Mouse (Mus musculus): ENCODE results near the gene Olfr1385. TPM values are rescaled to one million over a fixed set of nuclear protein-coding genes. Genes with fewer than 3 reads are reported as not detected.
"Not testable (repeated sequence)": the region's sequence is repeated elsewhere in the genome, so short reads cannot be mapped to it uniquely, and the experiment has no call there.

Olfr1385 gene
- polyA plus RNA-seq (2012) = not detected in 2 replicates

- not testable (repeated sequence) for H3K4me3 ChIP-seq (replicated peaks); H3K4me1 ChIP-seq (ENCODE audit: control insufficient read depth); H3K27me3 ChIP-seq (ENCODE audit: control insufficient read depth); H3K9me3 ChIP-seq (ENCODE audit: control insufficient read depth, low read length); H3K36me3 ChIP-seq (ENCODE audit: control insufficient read depth)
Observed at GRCm38 (mm10) chr11:49488770-49489169, at the start of gene Olfr1385. Gene Olfr1385, plus strand, starts transcription at chr11:49489070.

GRCm38 (mm10) chr11:49455043-49455442 lies 33.8 kb upstream of the Olfr1385 start, which contains the start of gene Olfr1387:
Gene Olfr1387, plus strand, starts transcription at chr11:49455343.
- Histone ChIP-seq H3K4me1 (ENCODE audit: control insufficient read depth) (no peaks in the 10 kb centered on the region), H3K4me3 (replicated peaks) (no peak within 1 kb of the TSS), H3K36me3 (ENCODE audit: control insufficient read depth) (no peaks in the 10 kb centered on the region), H3K9me3 (ENCODE audit: control insufficient read depth, low read length) (peaks cover 2% of the 10 kb centered on the region; the same call in 1 of the 2 replicates), H3K27me3 (ENCODE audit: control insufficient read depth) (no peaks in the 10 kb centered on the region)
- TF ChIP-seq GATA1 (IDR thresholded peaks at IDR 0.05; ENCODE audit: low read length) = no peak
- TF ChIP-seq TAL1 (IDR thresholded peaks at IDR 0.05; ENCODE audit: low read length) = no peak

GRCm38 (mm10) chr11:49464746-49465145 lies 24.1 kb upstream of the Olfr1385 start, which contains the start of gene Olfr1386:
Gene Olfr1386, plus strand, starts transcription at chr11:49465046.
- not testable (repeated sequence) for H3K36me3 ChIP-seq (ENCODE audit: control insufficient read depth); H3K4me1 ChIP-seq (ENCODE audit: control insufficient read depth); H3K27me3 ChIP-seq (ENCODE audit: control insufficient read depth); H3K4me3 ChIP-seq (replicated peaks); H3K9me3 ChIP-seq (ENCODE audit: control insufficient read depth, low read length)

DNA sequence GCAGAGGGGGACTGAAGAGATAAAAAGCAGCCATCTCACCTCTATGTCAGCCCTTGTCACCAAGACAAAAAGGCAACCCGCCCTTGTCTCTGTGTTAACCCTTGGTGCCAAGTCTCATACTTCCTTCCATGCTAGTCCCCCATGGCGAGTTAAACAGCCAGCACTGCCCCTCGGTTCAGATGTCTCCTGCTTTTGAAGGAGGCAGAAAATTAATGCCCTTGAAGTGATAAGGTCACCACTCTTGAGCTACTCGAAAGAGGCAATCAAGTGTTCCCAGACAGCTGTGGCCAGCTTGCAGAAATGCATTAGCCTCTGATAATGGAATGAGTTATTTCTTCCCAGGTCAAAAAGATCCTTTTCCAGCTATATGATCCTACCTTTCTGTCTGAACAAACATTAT lies 2.9 kb upstream of the Olfr1385 start:
- no peaks in the 10 kb centered on the region for H3K4me1 ChIP-seq (ENCODE audit: control insufficient read depth)
- H3K9me3 ChIP-seq (ENCODE audit: control insufficient read depth, low read length) = no peaks in the 10 kb centered on the region
- no peak for TF ChIP-seq GATA1 (IDR thresholded peaks at IDR 0.05; ENCODE audit: low read length)
- no peak for TF ChIP-seq TAL1 (IDR thresholded peaks at IDR 0.05; ENCODE audit: low read length)
- H3K27me3 ChIP-seq (ENCODE audit: control insufficient read depth) = no peaks in the 10 kb centered on the region
- H3K36me3 ChIP-seq (ENCODE audit: control insufficient read depth) = no peaks in the 10 kb centered on the region
- H3K4me3 ChIP-seq (replicated peaks) = no peak overlapping the region

- Histone ChIP-seq H3K4me1 (ENCODE audit: control insufficient read depth) (no peaks in the 10 kb centered on the region), H3K27me3 (ENCODE audit: control insufficient read depth) (no peaks in the 10 kb centered on the region), H3K9me3 (ENCODE audit: control insufficient read depth, low read length) (no peaks in the 10 kb centered on the region), H3K36me3 (ENCODE audit: control insufficient read depth) (no peaks in the 10 kb centered on the region), H3K4me3 (replicated peaks) (no peak overlapping the region)
- TF ChIP-seq GATA1 (IDR thresholded peaks at IDR 0.05; ENCODE audit: low read length) (no peak), TAL1 (IDR thresholded peaks at IDR 0.05; ENCODE audit: low read length) (no peak)
Observed at GRCm38 (mm10) chr11:49518086-49518485, 29.2 kb downstream of the Olfr1385 start.

GRCm38 (mm10) chr11:49519348-49519747 lies 30.5 kb downstream of the Olfr1385 start, which contains the start of gene Olfr1383:
Gene Olfr1383, plus strand, starts transcription at chr11:49519648.
- TF ChIP-seq TAL1 (IDR thresholded peaks at IDR 0.05; ENCODE audit: low read length) = no peak
- TF ChIP-seq GATA1 (IDR thresholded peaks at IDR 0.05; ENCODE audit: low read length) = no peak
- Histone ChIP-seq H3K27me3 (ENCODE audit: control insufficient read depth) (no peaks in the 10 kb centered on the region), H3K36me3 (ENCODE audit: control insufficient read depth) (no peaks in the 10 kb centered on the region), H3K9me3 (ENCODE audit: control insufficient read depth, low read length) (no peaks in the 10 kb centered on the region), H3K4me1 (ENCODE audit: control insufficient read depth) (no peaks in the 10 kb centered on the region), H3K4me3 (replicated peaks) (no peak within 1 kb of the TSS)

GRCm38 (mm10) chr11:49527947-49528346 lies 39.1 kb downstream of the Olfr1385 start, which contains the start of gene Olfr1382:
Gene Olfr1382, plus strand, starts transcription at chr11:49528247.
- H3K4me1 ChIP-seq (ENCODE audit: control insufficient read depth) = no peaks in the 10 kb centered on the region
- no peaks in the 10 kb centered on the region for H3K9me3 ChIP-seq (ENCODE audit: control insufficient read depth, low read length)
- no peaks in the 10 kb centered on the region for H3K36me3 ChIP-seq (ENCODE audit: control insufficient read depth)
- H3K4me3 ChIP-seq (replicated peaks) = no peak within 1 kb of the TSS
- no peaks in the 10 kb centered on the region for H3K27me3 ChIP-seq (ENCODE audit: control insufficient read depth)
- no peak for TF ChIP-seq TAL1 (IDR thresholded peaks at IDR 0.05; ENCODE audit: low read length)
- no peak for TF ChIP-seq GATA1 (IDR thresholded peaks at IDR 0.05; ENCODE audit: low read length)

DNA sequence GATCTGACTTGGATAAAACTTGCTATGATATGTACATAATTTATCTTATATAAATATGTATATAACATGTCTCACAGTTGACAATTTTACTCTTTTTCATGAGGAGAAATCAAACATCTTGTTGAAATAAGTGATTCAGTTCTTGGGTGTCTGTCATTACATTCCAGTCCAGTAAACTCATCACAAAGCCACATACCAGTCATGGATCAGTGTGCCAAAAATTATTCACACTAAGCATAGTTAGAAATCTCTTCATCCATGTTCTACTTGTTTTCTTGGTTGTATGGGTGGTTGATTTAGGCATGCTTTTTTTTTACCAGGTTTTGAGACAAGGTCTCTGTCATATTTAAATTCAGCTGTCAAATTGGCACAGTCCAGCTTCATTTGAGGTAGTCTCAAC lies 43.9 kb downstream of the Olfr1385 start:
- Histone ChIP-seq H3K9me3 (ENCODE audit: control insufficient read depth, low read length) (no peaks in the 10 kb centered on the region), H3K36me3 (ENCODE audit: control insufficient read depth) (no peaks in the 10 kb centered on the region), H3K4me3 (replicated peaks) (no peak overlapping the region), H3K4me1 (ENCODE audit: control insufficient read depth) (no peaks in the 10 kb centered on the region), H3K27me3 (ENCODE audit: control insufficient read depth) (no peaks in the 10 kb centered on the region)
- TF ChIP-seq GATA1 (IDR thresholded peaks at IDR 0.05; ENCODE audit: low read length) (no peak), TAL1 (IDR thresholded peaks at IDR 0.05; ENCODE audit: low read length) (no peak)

GRCm38 (mm10) chr11:49536631-49537030 lies 47.8 kb downstream of the Olfr1385 start:
- H3K9me3 ChIP-seq (ENCODE audit: control insufficient read depth, low read length); H3K4me1 ChIP-seq (ENCODE audit: control insufficient read depth); H3K27me3 ChIP-seq (ENCODE audit: control insufficient read depth); H3K4me3 ChIP-seq (replicated peaks); H3K36me3 ChIP-seq (ENCODE audit: control insufficient read depth): not testable (repeated sequence)

DNA sequence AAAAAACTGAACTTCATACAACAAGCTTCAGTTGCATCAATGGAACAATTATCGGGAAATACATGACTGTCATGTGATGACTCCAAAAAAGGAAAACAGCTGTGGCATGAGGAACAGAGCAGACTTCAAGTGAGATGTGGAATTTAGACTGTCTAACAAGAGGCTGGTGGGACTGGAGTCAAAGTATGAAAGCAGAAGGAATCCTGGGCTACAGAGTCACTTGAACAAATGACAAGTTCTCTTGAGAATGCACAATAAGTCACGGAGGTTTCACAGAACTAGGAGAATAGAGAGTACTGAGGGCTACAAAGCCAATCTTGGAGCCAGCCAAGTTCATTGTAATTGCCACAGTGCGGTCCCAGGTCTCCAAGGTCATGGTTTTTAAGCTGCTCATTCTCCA lies 54.3 kb downstream of the Olfr1385 start, which contains the start of gene Olfr1381:
TSS of gene Olfr1381 (plus strand) at position 301 of the 400 bp plus-strand sequence.
- not testable (repeated sequence) for H3K4me3 ChIP-seq (replicated peaks); H3K9me3 ChIP-seq (ENCODE audit: control insufficient read depth, low read length); H3K27me3 ChIP-seq (ENCODE audit: control insufficient read depth); H3K36me3 ChIP-seq (ENCODE audit: control insufficient read depth); H3K4me1 ChIP-seq (ENCODE audit: control insufficient read depth)

Other genes starting within 250 kb of the Olfr1385 start
- 6.7 and 7.3 TPM in 2 replicates for gene Mgat1, start 244.9 kb upstream of the Olfr1385 start, polyA plus RNA-seq (2012)
- gene Olfr1393, start 210.8 kb upstream of the Olfr1385 start, polyA plus RNA-seq (2012) = not detected in 2 replicates
- 0.01 TPM in 1 of 2 replicates, not detected in the other for gene Olfr1392, start 203.8 kb upstream of the Olfr1385 start, polyA plus RNA-seq (2012)
- gene Olfr10, start 184.3 kb upstream of the Olfr1385 start, polyA plus RNA-seq (2012) = not detected in 2 replicates
- not detected in 2 replicates for gene Olfr1391, start 166.3 kb upstream of the Olfr1385 start, polyA plus RNA-seq (2012)
- gene Olfr1390, start 153.9 kb upstream of the Olfr1385 start, polyA plus RNA-seq (2012) = not detected in 2 replicates
- gene Olfr1389, start 66.0 kb upstream of the Olfr1385 start, polyA plus RNA-seq (2012) = not detected in 2 replicates
- not detected in 2 replicates for gene Olfr1388, start 52.4 kb upstream of the Olfr1385 start, polyA plus RNA-seq (2012)
- gene Olfr1387, start 33.7 kb upstream of the Olfr1385 start, polyA plus RNA-seq (2012) = not detected in 2 replicates
- not detected in 2 replicates for gene Olfr1386, start 24.0 kb upstream of the Olfr1385 start, polyA plus RNA-seq (2012)
- gene Olfr1384, start 17.7 kb downstream of the Olfr1385 start, polyA plus RNA-seq (2012) = not detected in 2 replicates
- 0.01 TPM in 1 of 2 replicates, not detected in the other for gene Olfr1383, start 30.6 kb downstream of the Olfr1385 start, polyA plus RNA-seq (2012)
- gene Olfr1382, start 39.2 kb downstream of the Olfr1385 start, polyA plus RNA-seq (2012) = not detected in 2 replicates
- 0.01 TPM in 1 of 2 replicates, not detected in the other for gene Olfr1381, start 54.4 kb downstream of the Olfr1385 start, polyA plus RNA-seq (2012)
- gene Olfr1380, start 67.8 kb downstream of the Olfr1385 start, polyA plus RNA-seq (2012) = not detected in 2 replicates
- 0.04 TPM in 2 replicates for gene Flt4, start 120.2 kb downstream of the Olfr1385 start, polyA plus RNA-seq (2012)
- not detected in 2 replicates for gene Scgb3a1, start 174.5 kb downstream of the Olfr1385 start, polyA plus RNA-seq (2012)
- gene Cnot6, start 223.7 kb downstream of the Olfr1385 start, polyA plus RNA-seq (2012) = 0.94 and 0.95 TPM in 2 replicates

Measured in erythroblast, embryonic 14.5 days (primary cell).